Mouse (Mus musculus): ENCODE results near the gene Pmf1.
"Not testable (repeated sequence)": the region's sequence is repeated elsewhere in the genome, so short reads cannot be mapped to it uniquely, and the experiment has no call there.

Pmf1 gene

GRCm38 (mm10) chr3:88393776-88394375 is 16.3 kb downstream of the Pmf1 start:
- DNase-seq = peak in 1 of 2 experiments; percentile 39

GRCm38 (mm10) chr3:88384364-88384763 is 25.8 kb downstream of the Pmf1 start, which contains the start of gene Bglap:
Bglap (minus strand) TSS chr3:88384464.
- DNase-seq = no peak

GRCm38 (mm10) chr3:88382383-88382782 is 27.7 kb downstream of the Pmf1 start:
- not testable (repeated sequence) for DNase-seq

- DNase-seq = not testable (repeated sequence)
Measured at GRCm38 (mm10) chr3:88381389-88382315, 28.5 kb downstream of the Pmf1 start.

GRCm38 (mm10) chr3:88378599-88378998 is 31.5 kb downstream of the Pmf1 start, which contains the start of gene Bglap2:
Bglap2 (minus strand) TSS chr3:88378699.
- not testable (repeated sequence) for DNase-seq

- DNase-seq = not testable (repeated sequence)
Measured at GRCm38 (mm10) chr3:88376644-88377043, 33.5 kb downstream of the Pmf1 start.

- not testable (repeated sequence) for DNase-seq
Measured at GRCm38 (mm10) chr3:88375750-88376626, 34.1 kb downstream of the Pmf1 start.

- DNase-seq = not testable (repeated sequence)
Measured at GRCm38 (mm10) chr3:88372643-88373042, 37.5 kb downstream of the Pmf1 start, which contains the start of gene Bglap3. Bglap3 (minus strand) TSS chr3:88372743.

GRCm38 (mm10) chr3:88368511-88368910 is 41.6 kb downstream of the Pmf1 start:
- DNase-seq = not testable (repeated sequence)

GRCm38 (mm10) chr3:88367517-88367916 is 42.6 kb downstream of the Pmf1 start:
- DNase-seq = not testable (repeated sequence)

GRCm38 (mm10) chr3:88366830-88367428 is 43.2 kb downstream of the Pmf1 start:
- not testable (repeated sequence) for DNase-seq

GRCm38 (mm10) chr3:88365705-88366361 is 44.3 kb downstream of the Pmf1 start:
- no peak for DNase-seq

- peak in 1 of 2 experiments; percentile 58 for DNase-seq
Measured at GRCm38 (mm10) chr3:88364337-88364736, 45.8 kb downstream of the Pmf1 start, which contains the start of gene Paqr6. Paqr6 (plus strand) TSS chr3:88364584.

GRCm38 (mm10) chr3:88363700-88364099 is 46.4 kb downstream of the Pmf1 start:
- DNase-seq = no peak

GRCm38 (mm10) chr3:88361612-88362313 is 48.4 kb downstream of the Pmf1 start:
- no peak for DNase-seq

GRCm38 (mm10) chr3:88361096-88361495 is 49.0 kb downstream of the Pmf1 start:
- no peak for DNase-seq

GRCm38 (mm10) chr3:88359989-88360388 is 50.1 kb downstream of the Pmf1 start:
- no peak for DNase-seq

- no peak for DNase-seq
Measured at GRCm38 (mm10) chr3:88359584-88359983, 50.5 kb downstream of the Pmf1 start.

GRCm38 (mm10) chr3:88354396-88355165 is 55.5 kb downstream of the Pmf1 start:
- peak; percentile 40 to 63 for DNase-seq

- peak; percentile 81 to 82 for DNase-seq
Measured at GRCm38 (mm10) chr3:88352907-88353306, 57.2 kb downstream of the Pmf1 start.

All from cerebellum, postnatal 25 days (tissue).